20 mouse cellular contexts compared by ENCODE assay signal in the genomic region with DNA sequence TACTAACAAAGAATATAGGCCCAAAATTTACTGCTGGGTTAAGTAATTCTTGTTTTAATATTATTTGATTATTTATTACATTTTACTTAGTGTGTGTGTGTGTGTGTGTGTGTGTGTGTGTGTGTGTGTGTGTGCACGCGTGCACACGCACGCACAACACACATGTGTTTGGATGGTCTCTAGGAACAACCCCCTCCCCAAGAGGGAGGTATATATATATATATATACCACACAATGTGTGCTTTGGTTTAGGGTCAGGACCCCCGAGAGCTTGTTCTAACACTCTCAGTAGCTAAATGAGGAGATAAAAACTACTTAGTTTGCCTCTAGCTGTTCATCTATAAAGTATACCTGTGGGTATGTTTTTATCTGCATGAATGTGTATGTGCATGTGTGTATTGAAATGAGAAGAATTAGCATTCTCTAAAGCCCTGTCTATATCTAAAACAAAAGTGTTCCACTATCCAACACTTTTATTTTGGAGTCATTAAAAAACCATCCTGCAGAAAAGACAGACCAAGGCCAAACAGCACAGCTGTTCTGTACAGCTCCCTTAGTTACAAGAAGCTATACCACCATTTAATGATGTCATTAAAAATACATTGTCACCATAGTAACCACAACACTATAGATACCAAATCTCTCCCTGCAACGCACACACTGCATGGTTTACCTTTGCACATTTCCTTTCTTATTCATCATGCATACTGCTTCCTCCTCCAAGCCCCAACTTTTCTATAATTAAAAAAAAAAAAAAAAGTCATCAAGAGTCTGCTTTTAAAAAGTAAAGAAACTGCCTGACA.
DNase-seq lines count a peak whose midpoint lies in the region; ATAC-seq and TF ChIP-seq lines count a peak whose summit lies in the region.
"Had no signal": no experiment of that assay in that cellular context is flagged by ENCODE, and none has a peak within 500 bp of the region (broad histone marks: within the 10 kb centered on the region; RNA-seq: fewer than 3 reads in every experiment).

No protein-coding gene starts in this region.

- H3K4me1 ChIP-seq in hindbrain, embryonic 11.5 days (replicated peaks; ENCODE audit: control insufficient read depth, insufficient read depth, low read length), result no peaks in the 10 kb centered on the region
- no peaks in the 10 kb centered on the region for H3K4me1 ChIP-seq in hindbrain, embryonic 10.5 days (replicated peaks)
- H3K4me1 ChIP-seq in hindbrain, postnatal 0 days (ENCODE audit: insufficient read depth, low read length), result no peaks in the 10 kb centered on the region
- H3K4me1 ChIP-seq in midbrain, postnatal 0 days (ENCODE audit: insufficient read depth, low read length), result no peaks in the 10 kb centered on the region

- no peak for TF ChIP-seq CTCF in hindbrain, postnatal 0 days (IDR thresholded peaks at IDR 0.05; ENCODE audit: low read depth)
- no peak for TF ChIP-seq CTCF in midbrain, postnatal 0 days (IDR thresholded peaks at IDR 0.05)

- no peaks in the 10 kb centered on the region for H3K36me3 ChIP-seq in hindbrain, embryonic 11.5 days (ENCODE audit: control insufficient read depth, insufficient read depth, low read length)
- H3K36me3 ChIP-seq in hindbrain, embryonic 10.5 days, result no peaks in the 10 kb centered on the region
- H3K36me3 ChIP-seq in hindbrain, postnatal 0 days (ENCODE audit: insufficient read depth, low read length), result no peaks in the 10 kb centered on the region
- H3K36me3 ChIP-seq in midbrain, postnatal 0 days (ENCODE audit: insufficient read depth, low read length), result no peaks in the 10 kb centered on the region

- H3K4me3 ChIP-seq in hindbrain, embryonic 11.5 days (ENCODE audit: low read depth, low read length), result no peak overlapping the region
- no peak overlapping the region for H3K4me3 ChIP-seq in hindbrain, embryonic 10.5 days
- H3K4me3 ChIP-seq in hindbrain, postnatal 0 days (ENCODE audit: low read length), result no peak overlapping the region
- no peak overlapping the region for H3K4me3 ChIP-seq in midbrain, postnatal 0 days (ENCODE audit: low read depth, low read length)
- H3K4me3 ChIP-seq: heart, adult 2 months; left cerebral cortex, adult 2 months had no signal

- DNase-seq in hindbrain, embryonic 11.5 days (ENCODE audit: low spot score), result no peak
- no peak for DNase-seq in hindbrain, embryonic 10.5 days (ENCODE audit: low spot score)
- peak; percentile 4 for DNase-seq in brain, embryonic 18.5 days (ENCODE audit: low read depth, low spot score)
- peak; percentile 12 for DNase-seq in hindbrain, postnatal 0 days (ENCODE audit: low spot score)
- peak; percentile 8 for DNase-seq in midbrain, postnatal 0 days (ENCODE audit: low spot score)
- DNase-seq in frontal cortex, postnatal 36 days (ENCODE audit: low spot score in 2 of 2), result no peak
- no peak for DNase-seq in right cerebral cortex, postnatal 25 days
- DNase-seq: adrenal gland, postnatal 36 days; cerebellum, adult 8-10 months; gastrocnemius, postnatal 14 days; heart, adult 2 months; heart, postnatal 36 days; kidney, postnatal 36 days; layer of hippocampus, adult 9-11 months; left cerebral cortex, postnatal 4 days; liver had no signal

- no peaks in the 10 kb centered on the region for H3K9me3 ChIP-seq in hindbrain, embryonic 11.5 days (ENCODE audit: control insufficient read depth, low read length)
- H3K9me3 ChIP-seq in hindbrain, embryonic 10.5 days, result no peaks in the 10 kb centered on the region
- H3K9me3 ChIP-seq in hindbrain, postnatal 0 days (ENCODE audit: low read length), result no peaks in the 10 kb centered on the region
- no peaks in the 10 kb centered on the region for H3K9me3 ChIP-seq in midbrain, postnatal 0 days (ENCODE audit: low read length)

- no peak overlapping the region for H3K27ac ChIP-seq in hindbrain, embryonic 11.5 days (ENCODE audit: low read depth, low read length)
- H3K27ac ChIP-seq in hindbrain, embryonic 10.5 days, result no peak overlapping the region
- H3K27ac ChIP-seq in hindbrain, postnatal 0 days, result no peak overlapping the region
- H3K27ac ChIP-seq in midbrain, postnatal 0 days (ENCODE audit: low read depth, low read length), result no peak overlapping the region
- H3K27ac ChIP-seq: heart, adult 2 months; left cerebral cortex, adult 2 months had no signal

- 90% methylated on average over 6 of the region's 6 CpGs for WGBS in hindbrain, embryonic 11.5 days
- WGBS in hindbrain, embryonic 10.5 days, result 92% methylated on average over 6 of the region's 6 CpGs
- WGBS in hindbrain, postnatal 0 days, result 85% methylated on average over 6 of the region's 6 CpGs
- 84% methylated on average over 6 of the region's 6 CpGs for WGBS in midbrain, postnatal 0 days

- no peaks in the 10 kb centered on the region for H3K27me3 ChIP-seq in hindbrain, embryonic 11.5 days (ENCODE audit: control insufficient read depth, insufficient read depth, low read length)
- no peaks in the 10 kb centered on the region for H3K27me3 ChIP-seq in hindbrain, embryonic 10.5 days (ENCODE audit: insufficient read depth, poor library complexity, severe bottlenecking)
- no peaks in the 10 kb centered on the region for H3K27me3 ChIP-seq in hindbrain, postnatal 0 days (ENCODE audit: insufficient read depth, low read length)
- H3K27me3 ChIP-seq in midbrain, postnatal 0 days (ENCODE audit: insufficient read depth, low read length), result no peaks in the 10 kb centered on the region

- H3K9ac ChIP-seq in hindbrain, embryonic 11.5 days (ENCODE audit: low read depth, low read length), result no peak overlapping the region
- H3K9ac ChIP-seq in hindbrain, postnatal 0 days (replicated peaks; ENCODE audit: low read length), result no peak overlapping the region
- no peak overlapping the region for H3K9ac ChIP-seq in midbrain, postnatal 0 days (replicated peaks; ENCODE audit: low read length, poor library complexity, severe bottlenecking)

- peak; percentile 43; the same call in 1 of the 2 replicates for ATAC-seq in hindbrain, embryonic 11.5 days (ENCODE audit: low FRiP score)
- peak; percentile 68; the same call in 1 of the 2 replicates for ATAC-seq in hindbrain, postnatal 0 days
- ATAC-seq in midbrain, postnatal 0 days (ENCODE audit: low FRiP score), result peak; percentile 74; the same call in 1 of the 2 replicates
- no peak for ATAC-seq in erythroid progenitor cell, adult 5-6 weeks (replicated peaks; ENCODE audit: low FRiP score, poor library complexity, severe bottlenecking)
- ATAC-seq: intestine, embryonic 16.5 days; lung, postnatal 0 days had no signal

- no peak overlapping the region for H3K4me2 ChIP-seq in hindbrain, embryonic 11.5 days (replicated peaks; ENCODE audit: low read depth, low read length)
- H3K4me2 ChIP-seq in hindbrain, postnatal 0 days (ENCODE audit: low read depth, low read length), result no peak overlapping the region
- no peak overlapping the region for H3K4me2 ChIP-seq in midbrain, postnatal 0 days (ENCODE audit: low read depth, low read length, poor library complexity, severe bottlenecking)

Comparison
In these comparisons a context has a peak if more than half of its experiments do, and no peak if none do; other contexts are left out.
1. DNase-seq: peak in brain, embryonic 18.5 days (single experiment), hindbrain, postnatal 0 days (single experiment) and midbrain, postnatal 0 days (single experiment); none in hindbrain, embryonic 11.5 days (single experiment), hindbrain, embryonic 10.5 days (single experiment), frontal cortex, postnatal 36 days (0 of 2) and right cerebral cortex, postnatal 25 days (single experiment).